Mouse (Mus musculus): Measurements from ENCODE around the gene Sec14l1.

Gene Sec14l1

DNA sequence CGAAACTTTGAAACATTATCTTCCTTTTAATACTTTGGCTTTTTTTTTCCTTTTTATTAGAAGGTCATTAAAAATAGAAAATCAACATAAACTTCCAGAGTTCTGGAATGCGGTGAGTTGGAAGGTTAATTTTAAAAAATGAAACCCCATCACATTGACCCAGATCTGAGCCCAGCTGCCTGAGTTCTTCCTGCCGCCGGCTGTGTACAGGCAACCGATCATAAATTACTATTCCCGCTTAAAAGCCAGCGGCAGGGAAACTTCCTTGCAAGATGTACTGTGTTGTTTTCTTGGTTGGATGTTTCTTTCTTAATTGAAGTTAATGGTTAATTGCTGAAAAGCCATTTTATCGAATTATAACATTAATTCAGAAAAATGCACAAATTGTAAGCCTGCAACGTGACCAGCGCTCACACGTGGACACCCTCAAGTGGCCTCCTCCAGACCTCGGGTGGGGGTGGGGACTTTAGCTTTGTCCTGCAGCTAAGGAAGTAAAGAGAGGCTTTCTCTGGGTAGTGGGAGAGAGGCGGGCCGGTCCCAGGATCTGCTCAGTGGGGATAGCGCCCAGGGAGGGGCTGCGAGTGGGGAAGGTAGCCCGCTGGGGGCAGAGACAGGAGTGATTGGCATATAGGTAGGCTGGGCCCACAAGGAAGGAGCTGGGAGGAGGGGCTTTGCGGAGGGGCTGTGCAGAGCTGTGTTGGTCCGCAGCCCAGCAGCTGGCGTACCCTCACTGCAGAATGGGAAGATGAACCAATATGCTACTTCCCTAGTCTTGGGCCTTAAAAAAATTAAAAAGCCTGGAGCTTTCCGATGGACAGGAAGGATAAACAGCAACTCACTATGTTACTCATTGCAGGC lies 70.3 kb downstream of the Sec14l1 start:
- DNase-seq: peak; percentile 81

DNA sequence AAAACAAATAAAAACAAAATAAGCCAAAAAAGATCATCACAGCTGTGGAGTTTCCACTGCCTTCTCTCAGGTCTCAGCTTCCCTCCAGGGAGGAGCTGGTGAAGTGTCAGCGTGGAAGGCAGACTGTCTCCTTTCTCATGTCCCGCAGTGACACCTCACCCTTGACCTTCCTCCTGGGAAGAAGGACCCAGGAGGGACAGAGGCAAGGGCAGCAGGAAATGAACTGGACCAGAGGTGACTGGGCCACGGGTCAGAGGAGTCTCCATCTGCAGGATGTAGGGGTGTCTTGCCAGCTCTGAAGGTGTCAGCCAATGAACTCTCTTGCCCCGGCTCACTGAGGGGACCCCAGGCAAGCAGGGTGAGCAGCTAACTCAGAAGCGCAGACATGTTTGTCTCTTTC lies 76.6 kb downstream of the Sec14l1 start:
- DNase-seq: no peak

DNA sequence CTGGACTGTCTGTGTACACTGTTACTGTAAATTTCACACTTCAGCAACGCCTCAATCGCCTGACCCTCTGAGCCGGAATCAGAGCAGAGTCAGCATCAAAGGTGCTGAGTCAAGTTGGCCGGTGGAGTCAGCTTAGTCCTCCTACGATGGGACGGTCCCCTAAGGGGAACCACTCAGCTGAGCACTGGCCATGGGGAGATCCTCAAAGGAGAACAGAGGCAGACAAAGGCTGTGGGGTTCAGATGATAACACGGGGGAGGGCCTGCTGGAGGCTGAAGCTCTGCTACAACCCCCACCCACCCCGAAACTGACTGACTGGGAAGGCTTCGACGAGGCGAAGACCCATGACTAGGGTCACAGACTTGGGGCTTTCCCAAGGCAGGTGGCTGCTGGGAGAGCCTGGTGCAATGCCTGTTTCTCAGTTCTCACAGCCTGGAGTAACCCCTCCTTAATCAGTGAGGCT lies 79.5 kb downstream of the Sec14l1 start:
- DNase-seq: no peak

DNA sequence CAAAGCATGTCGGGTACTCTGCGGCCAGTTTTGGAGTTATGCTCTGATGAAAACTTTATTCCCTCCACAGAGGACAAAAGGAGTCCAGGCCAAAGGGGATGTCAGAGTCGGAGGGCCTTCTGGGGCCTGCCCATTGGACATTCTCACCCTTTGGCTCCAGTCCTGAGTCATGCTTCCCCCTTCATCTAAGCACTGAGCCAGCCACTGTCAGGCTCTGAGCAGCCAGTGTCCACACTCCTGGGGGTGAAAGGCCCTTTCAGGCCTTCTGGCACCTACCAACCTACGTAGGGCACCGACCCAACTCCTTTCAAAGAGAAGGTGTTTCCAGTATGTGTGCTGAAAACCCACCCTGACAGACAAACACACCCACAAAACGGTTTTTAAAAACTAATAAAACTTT lies 80.6 kb downstream of the Sec14l1 start:
- no peak for DNase-seq

DNA sequence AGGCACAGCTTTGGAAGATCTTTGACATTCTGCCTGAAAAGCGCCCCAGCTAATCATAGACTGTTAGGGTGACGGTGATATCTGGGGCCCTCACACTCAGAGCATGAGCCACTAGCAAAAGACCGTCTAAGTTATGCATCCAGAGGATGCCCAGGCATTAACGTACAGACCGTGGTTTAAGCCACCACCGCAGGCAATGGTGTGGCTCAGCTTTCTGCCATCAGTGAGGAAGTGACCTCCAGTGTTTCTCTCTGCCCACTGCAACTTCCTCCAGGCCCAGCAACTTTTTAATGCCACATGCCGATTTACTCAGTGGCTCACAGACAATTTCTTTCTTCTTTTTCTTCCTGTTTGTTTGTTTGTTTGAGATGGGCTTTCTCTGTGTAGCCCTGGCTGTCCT lies 81.7 kb downstream of the Sec14l1 start:
- DNase-seq: no peak

DNA sequence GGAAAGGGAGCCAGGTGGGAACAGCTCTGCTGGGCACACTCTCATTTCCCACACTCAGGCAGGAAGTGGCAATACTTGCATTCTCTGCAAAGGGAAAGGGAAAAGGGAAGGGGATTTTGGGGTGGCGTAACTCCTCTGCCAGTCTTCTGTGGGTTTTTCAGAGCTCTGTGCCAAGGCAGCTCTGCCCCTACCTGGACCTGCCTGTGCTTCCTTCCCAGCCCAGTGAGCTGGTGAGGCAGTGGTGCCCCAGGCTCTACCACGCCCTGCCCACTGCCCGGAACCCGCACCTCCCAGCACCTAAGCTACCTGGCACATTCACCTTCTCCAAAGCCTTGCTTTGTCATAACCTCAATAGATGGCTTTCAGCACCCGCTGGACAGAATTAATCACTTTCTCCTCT lies 83.2 kb downstream of the Sec14l1 start:
- DNase-seq: no peak

DNA sequence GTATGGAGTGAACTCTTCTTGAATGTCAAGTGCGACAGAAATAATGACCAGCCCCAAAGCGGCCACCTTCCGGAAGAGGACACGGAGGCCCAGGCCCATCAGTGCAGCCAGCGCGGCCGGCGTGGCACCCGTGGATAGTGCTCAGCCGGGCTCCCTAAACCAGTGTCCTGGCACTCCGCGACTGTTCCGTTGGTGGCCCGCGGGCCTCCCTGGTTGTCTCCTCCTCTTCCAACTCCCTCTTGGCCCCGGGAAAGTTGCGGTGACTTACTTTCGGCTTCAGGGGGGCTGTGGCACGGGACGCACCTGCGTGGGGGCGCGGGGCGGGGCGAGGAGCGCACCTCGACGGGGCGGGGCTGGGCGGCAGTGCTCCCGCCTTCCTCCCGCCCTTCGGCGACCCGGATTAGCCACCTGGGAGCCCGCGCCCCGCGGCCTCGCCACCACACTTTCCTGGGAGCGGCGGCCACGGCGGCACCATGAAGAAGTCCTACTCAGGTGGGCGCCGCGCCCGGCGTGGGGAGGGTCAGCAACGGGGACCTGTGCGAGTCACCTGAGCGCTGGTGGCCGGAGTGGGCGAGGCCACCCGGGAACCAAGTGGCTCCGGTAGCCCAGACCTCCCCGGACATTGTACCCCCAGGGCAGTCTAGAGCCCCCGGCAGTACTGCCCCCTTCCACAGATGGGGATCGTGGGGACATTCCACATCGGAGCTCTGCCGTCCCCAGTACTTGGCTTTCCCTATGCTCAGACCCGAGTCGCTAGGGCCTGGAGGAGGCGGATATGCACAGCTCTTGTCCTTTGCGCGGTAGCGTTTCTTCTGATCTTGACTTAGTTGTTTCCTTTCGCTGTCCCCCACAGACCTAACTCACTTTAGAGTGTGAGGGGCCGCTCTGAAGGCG lies 84.6 kb downstream of the Sec14l1 start, which contains the start of gene Sept9:
Sept9 (plus strand) TSS at position 380 of the 894 bp plus-strand sequence.
- DNase-seq: peak; percentile 66

DNA sequence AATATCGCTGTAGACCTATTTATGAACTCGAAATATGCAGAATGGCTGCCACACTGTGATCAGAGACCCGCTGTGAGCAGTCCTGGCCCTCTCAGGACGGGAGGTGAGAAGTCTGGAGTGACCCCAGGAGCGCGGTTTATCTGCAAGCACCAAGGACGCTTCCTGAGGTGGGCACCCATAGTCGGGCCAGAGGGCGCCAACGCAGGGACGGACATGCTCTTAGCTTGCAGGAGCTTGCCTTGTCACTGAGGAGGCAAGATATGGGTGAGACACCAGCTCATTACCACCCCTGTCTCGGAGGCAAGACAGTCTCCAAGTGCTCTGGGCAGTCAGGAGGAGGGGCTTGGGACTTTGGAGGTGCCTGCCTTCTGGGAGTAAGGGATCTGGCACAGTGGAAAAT lies 86.9 kb downstream of the Sec14l1 start:
- DNase-seq: no peak

DNA sequence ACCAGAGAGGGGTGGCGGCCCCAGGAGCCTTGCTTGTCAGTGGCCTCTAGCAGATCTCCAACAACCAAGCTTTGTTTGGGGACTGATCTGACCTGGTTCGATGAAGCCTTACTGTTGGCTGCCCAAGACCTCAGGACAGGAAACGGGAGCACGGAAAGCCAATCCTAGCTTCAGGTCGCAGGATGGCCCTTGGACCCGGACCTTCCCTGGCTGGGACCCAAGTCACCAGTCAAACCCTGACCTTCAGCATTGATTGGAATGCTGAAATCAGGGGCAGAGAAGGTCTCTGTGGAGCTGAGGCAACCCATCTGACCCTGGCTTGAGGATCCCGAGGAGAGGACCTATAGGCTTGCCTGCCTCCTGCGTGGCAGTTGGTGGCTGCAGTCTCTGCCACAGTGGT lies 89.6 kb downstream of the Sec14l1 start:
- DNase-seq: no peak

DNA sequence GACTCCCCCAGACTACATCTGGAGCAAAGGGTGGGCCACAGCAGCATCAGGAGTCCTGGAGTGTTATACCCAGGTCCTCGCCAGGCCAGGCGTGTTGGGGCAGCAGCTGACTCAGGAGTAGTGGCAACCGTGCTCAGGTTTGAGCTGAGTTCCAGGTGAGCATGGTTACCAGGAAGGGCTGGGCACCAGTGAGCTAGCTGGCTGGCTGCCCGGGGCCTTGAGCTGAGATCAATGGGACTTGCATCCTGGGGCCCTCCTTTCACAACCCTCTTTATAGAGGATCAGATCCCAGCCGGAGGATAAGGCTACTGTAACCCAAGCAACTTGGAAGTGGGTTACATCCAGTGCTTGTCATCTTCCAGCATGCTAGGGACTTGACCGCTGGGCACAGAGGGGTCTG lies 90.1 kb downstream of the Sec14l1 start:
- DNase-seq: peak; percentile 65

DNA sequence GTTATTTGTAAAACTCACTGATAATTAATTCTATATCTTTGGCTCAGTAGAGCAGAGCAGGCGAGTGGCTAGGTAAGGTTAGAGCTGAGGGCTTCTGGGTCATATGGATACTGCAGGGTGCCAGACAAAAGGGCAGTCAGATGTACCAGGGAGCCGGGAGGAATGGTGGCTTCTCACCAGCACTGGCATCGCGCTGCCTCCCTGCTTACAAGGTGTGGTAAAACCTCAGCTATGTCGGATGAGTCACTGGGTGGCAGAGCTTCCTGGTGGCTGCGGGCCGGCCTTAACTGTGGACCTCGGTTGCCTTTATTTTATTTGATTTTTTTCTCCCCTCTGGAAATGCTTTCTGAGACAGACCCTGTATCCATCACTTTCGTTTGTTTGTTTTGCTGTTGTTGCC lies 90.5 kb downstream of the Sec14l1 start:
- DNase-seq: no peak

DNA sequence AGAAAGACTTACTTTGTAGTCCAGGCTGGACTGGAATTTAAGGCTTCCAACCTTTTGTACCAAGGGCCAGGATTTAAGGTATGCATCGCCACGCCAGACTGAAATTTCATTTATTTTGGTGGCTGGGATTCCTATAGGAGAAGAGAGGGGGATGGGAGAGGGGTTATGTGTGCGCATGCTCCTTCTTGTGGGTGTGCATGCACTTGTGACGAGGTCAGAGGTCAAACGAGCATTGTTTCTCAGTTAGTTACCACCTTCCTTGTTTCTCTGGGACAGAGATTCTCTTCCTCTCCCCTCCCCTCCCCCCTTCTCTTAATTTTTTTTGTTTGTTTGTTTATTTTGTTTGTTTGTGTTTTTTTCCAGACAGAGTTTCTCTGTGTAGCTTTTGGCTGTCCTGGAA lies 92.5 kb downstream of the Sec14l1 start:
- DNase-seq: no peak

DNA sequence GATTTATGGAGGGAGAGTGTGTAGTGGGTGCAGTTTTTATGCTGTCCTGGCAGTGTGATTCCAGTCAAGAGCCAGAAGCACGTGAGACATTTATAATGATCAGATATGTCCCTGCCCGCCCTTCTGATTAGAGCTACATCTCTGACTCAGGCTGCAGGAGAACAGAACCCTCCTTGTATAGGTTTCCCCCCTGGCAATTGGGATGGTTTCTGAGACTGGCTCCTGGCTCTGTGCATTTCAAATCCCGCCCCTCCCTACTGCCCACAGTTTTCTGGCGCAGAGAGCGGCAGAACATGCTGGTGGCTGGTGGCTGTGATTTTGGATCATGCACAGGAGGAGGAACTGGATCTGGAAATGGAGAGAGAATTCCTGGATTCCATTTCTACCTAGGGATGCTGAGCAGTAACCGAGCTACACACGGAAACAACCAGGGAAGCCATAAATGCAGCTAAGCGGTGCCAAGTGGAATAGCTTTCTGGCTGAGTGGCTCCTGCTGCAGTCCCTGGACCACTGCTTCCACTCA lies 93.2 kb downstream of the Sec14l1 start:
- DNase-seq: no peak

All from kidney, postnatal 10 days (tissue).